Mouse (Mus musculus): ENCODE results near the gene Rassf8.

Rassf8 gene

DNA sequence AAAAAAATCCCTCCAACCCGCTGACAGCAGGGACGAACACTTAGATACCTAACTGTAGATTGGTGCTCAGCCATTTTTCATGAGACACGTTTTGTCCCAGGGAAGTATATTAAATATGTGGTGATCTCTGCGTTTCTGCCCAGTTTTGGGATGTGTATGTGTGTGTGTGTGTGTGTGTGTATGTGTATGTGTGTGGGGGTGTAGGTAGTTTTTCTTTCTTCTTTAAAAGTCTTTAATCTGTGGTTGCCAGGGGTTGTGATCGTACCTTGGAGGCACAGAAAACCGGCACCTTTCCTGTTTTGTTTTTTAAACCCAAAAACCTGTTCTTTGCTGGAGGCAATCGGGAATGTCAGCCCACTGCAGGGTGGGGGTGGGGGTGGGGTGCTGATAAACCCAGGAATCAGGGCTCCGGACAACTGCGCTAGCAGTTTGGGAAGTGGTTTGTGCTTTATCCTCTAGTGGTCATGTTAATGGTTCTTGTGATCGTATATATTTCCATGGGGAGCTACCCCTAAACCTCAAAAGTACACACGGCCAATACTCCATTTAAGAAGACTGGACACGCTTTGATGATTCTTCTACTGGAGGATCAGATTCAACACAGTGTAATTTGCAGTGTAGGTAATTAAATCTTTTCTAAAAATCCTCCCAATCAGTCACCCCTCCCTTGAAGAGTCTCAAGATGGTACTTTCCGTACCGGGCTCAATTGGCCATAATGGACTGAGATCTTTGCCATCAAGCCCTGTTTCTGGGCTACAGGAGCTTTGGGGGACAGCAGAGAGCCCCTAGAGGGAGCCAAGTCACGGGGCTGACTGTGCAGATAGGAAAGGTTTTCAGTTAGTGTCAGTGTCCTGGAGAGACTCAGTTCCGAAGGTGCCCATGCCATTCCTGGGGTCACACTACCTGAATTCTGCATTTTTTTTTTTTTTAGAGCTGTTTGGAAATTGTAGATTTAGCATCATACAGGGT lies 1.4 kb downstream of the Rassf8 start:
- peak; percentile 29 for DNase-seq

DNA sequence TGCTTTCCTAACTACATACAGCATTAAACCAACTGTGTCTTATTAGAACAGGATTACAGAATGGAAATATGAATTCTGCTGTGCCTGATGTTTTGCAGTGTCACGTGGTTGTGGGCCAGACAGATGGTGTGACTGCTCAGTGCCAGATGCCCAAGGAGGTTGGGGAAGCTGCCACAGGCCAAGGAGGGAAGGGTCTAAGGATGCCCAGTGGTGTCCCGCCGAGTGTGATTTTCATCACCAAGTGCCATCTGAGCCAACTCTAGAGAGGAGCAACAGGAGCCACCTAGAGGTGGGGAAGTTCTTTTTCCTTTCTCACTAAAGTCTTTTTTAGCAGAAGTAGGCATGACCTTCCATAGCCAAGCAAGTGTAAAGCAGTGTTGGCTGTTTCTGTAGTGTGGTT lies 3.8 kb downstream of the Rassf8 start:
- no peak for DNase-seq

DNA sequence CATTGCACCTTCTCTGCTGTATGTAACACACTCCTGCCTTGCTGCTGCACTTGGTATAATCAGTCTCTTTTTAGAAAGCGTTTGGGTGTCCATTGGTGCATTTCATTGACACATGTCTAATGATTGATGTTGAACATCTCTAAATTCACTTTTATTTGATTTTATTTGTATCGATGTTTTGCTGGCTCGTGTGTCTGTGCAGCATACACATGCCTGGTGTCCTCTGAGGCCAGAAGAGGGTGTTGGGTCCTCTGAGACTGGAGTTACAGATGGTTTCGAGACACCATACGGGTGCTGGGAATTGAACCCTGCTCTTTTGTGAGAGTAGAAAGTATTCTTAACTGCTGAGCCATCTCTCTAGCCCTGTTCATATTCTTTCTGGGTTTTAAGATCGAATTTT lies 6.7 kb downstream of the Rassf8 start:
- DNase-seq, result no peak

DNA sequence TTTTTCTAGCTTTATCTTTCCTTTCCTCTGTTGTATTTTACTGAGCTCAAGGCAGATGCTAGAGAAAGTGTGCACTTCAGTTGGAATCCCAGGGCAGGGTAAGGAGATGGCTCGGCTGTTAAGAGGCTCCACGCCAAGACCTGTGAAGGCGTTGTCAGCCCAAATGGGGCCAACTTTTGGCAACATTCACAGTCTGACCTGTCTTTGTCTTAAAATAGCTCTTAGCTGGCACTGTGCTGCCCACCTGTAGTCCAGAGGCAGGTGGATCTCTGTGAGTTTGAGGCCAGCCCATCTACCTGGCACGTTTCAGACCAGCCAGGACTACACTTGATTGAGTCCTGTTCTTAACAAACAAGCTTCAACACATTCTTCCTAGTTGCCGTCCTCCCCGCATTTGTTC lies 7.9 kb downstream of the Rassf8 start:
- DNase-seq, result no peak

DNA sequence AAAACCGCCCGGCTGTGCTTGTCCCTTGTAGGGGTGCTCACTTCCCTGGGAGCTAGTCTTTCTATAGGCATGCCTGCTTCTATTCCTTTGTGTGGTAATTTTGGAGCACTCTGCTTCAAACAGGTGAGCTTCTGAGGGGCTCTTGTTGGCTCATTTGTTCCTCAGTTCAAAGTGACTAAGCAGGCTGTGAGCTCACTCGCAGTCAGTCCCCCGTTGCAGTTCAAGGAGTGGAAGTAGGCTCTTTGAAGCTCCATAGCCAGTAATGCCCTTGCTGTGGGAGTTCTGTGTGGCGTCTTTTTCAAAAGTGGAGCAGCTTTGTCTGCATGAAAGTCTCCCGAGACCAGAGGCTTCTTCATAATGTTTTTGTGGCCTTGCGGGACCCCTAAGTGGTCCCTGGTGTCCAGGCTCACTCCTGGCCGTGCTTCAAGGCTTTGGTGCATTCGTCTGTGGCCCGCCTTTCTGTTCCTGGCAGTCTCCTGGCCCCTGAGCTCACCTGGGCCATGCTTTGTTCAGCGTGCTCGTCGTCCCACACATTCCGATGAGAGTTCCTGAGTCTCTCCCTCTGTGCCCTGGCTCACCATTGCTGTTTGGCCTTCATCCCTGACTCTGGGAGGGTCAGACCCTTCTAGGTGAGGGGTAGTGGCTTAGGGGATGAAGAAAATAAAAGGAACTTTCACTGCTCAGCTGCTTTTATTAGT lies 9.5 kb downstream of the Rassf8 start:
- DNase-seq, result no peak

DNA sequence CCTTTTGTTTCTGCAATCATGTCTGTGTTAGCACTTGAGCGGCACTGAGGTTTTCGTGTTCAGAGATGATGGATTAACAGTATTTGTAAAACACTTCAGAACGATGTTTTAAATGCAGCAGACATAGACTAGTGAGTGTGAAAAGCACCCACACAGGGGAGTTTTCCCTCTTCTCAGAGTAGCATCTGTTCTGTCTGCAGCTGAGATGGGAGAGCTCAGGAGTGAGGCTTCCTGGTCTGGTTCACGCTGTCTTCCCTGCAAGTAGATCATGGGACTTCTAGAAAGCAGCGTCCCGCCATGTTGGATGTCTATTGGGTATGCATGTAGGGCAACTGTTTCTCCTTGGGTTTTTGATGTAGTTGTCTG lies 10.1 kb downstream of the Rassf8 start:
- DNase-seq, result no peak

DNA sequence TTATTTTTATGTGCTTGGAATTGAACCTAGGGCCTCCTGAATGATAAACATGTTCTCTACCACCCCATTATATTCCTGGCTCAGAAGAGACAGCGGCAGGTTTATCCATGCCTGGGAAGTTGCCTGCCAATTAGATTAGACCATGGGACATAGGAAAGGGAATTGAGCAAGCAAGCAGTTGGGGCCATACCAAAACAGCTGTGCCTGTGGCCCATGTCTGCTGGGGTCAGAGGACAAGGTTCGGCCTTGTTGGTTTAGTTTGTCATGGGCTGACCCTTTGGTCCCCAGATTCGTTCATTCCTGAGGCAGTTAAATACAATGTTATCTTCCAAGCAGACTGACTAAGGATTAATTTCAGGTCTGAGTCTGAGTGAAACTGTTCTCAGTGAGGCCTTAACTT lies 10.8 kb downstream of the Rassf8 start:
- peak; percentile 48 for DNase-seq

DNA sequence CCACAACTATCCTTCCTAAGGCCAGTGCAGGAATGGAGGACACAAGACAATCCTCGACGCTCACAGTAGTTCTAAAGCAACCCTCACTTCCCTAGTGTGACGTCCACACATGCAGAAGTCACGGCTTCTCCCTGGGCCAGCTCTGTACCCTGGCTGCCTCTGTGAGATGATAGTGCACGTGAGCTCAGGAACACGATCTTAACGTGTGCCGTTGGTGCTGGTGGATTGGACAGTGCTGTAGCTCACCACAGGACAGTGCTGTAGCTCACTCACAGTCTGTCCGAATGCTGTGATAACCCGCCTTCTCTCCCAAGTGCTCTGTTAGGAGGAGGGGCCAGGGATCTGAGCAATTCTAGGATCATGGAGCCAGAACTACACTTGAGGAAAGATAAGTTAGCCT lies 12.1 kb downstream of the Rassf8 start:
- no peak for DNase-seq

DNA sequence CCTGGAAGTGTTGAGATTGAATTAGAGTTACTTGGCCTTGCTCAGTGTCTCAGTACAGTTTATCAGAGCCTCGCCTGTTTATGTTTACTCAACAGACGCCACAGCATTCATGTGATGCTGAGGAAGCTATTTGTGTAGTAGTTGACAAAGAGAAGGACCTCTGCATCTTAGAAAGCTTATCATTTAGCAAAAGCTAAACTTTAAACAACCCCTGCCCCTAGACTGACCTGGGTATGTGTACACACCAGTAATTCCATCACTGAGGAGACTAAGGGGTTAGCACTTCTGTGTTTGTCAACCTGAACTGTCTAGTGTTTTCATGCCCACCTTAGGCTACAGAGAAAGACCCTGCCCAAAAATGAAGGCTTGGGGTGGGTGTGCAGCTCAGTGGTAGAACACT lies 12.9 kb downstream of the Rassf8 start:
- no peak for DNase-seq

DNA sequence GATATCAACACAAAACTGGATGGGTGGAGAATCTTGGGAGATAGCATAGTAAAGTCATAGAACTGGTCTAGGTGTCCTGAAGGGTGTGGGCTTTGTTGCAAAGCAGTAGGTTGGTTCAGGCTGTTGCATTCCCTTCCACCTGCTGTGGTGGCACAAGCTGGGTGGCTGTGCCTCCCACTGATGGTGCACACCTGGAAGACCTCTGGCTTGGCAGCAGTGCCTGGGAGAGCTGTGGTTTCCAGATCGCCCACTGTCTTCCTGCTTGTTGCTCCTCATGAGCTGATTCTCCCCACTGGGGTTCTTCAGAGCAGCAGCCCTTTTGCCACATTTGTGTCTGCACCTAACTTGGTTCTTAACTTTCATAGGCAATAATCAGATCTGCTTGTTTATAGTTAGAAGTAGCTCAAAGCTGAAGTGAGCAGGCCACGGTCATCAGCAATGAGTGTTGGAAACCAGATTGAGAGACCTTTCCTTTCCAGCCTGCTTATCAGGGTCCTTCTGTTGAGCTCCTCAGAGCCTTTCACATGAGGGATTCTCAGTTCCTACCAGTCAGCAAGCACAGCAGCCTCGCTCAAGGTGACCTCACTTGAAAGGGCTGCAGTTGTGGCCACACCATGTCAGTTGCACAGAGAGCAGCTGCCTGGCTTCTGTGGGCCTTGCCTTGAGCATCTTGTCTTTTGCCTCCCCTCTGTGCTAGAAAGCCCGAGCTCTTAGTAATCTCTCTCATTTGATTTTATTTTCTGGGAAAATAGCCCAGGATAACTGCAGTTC lies 13.9 kb downstream of the Rassf8 start:
- no peak for DNase-seq

DNA sequence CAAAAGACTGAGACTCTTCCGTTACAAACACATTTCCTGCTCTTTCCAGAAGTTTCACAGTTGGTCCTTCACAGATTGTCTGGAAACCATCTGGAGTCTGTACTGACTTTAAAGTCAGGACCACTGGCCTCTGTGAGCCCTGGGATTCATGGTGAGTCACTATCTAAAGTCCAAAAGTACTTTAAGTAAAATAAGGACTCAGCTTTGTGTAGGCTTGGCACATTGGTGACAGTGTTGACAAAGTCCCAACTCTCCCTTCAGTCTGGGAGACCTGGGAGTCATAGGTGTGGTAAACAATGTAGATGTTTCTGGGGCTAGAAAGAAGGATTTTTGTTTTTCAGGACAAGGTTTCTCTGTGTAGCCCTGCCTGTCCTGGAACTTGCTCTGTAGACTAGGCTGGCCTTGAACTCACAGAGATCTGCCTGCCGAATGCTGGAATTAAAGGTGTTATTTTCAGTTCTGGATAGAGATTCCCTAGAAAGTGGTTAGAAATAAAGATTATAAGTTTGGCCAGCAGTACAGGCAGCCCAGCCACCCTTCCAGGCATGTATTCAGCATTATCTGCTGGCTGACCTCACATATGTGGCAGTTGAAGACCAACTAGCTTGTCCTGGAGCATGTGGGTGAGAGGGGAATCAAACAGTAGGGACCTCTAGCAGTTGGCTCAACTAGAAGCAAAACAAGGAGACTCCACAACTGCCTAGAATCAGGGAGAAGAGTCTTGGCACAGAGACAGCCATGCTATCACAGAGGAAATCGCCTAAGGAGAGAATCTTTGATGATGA lies 14.8 kb downstream of the Rassf8 start:
- DNase-seq, result no peak

DNA sequence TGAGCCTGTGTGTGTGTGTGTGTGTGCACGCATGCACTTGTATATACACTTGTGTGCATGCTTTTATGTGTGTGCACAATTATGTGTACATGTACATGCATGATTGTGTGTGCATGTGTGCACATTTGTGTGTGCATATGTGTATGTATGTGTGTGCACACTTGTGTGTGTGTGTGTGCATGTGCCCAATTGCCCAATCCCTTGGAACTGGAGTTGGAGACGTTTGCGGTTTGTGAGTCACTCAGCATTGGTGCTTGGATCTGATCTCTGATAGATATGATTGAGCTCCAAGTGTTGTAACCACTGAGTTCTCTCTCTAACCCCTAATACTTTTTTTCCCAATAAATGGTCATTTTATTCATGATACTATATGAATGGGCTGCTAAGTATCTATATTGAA lies 15.5 kb downstream of the Rassf8 start:
- no peak for DNase-seq

DNA sequence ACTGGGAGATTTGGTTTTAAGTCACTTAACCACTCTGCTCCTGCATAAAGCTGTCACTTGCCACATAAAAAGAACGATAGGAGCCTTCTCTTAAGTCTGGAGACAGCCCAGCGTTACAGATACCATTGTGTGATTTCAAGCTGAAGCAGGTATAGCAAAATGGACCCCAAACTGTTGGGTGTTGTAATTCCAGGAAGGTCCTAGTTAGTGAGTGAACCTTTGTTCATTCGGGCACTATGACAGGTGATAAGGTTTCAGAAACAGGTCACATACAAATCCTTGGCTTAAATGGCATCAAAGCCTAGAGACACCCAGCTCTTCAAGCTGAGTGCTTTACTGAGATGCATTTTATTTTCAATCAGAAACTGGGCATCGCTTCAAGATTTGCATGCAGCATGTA lies 16.5 kb downstream of the Rassf8 start:
- no peak for DNase-seq

DNA sequence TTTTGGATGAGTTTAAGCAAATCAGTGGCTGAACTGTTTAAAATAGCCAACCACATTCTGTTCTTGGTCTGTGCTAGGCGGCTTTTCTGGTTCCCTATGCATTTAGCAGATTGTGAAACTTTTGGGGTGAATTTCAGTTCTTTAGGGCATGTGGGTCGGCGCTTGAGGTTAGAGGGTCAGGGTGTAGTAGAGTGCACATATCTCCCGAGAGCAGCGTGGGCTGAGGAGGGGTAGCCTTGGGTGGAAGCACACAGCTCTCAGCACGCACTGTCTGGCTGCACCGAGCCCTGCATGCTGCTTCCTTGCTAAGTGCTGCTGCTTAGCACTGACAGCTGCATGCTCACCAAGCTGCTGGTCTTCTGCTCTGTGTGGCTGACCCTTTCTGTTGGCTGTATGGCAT lies 18.5 kb downstream of the Rassf8 start:
- DNase-seq, result no peak

DNA sequence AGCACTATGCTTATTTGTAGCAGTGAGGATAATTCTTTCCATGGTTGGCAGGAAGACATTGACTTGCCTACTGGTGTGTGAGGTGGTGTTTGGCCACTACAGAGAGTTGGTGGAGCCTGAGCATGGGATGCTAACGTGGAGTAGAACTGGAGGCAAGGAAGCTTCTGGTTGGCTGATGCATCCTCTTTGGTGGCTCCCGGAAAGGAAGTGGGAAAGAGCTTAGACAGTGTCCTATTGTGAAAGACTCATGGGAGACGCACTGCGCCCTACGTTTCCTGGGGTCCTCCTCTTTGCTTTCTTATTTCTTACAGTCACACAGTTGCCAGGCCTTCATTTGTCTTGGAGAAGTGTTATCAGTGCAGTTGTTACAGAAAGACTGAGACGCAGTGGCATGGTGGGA lies 20.4 kb downstream of the Rassf8 start:
- no peak for DNase-seq

DNA sequence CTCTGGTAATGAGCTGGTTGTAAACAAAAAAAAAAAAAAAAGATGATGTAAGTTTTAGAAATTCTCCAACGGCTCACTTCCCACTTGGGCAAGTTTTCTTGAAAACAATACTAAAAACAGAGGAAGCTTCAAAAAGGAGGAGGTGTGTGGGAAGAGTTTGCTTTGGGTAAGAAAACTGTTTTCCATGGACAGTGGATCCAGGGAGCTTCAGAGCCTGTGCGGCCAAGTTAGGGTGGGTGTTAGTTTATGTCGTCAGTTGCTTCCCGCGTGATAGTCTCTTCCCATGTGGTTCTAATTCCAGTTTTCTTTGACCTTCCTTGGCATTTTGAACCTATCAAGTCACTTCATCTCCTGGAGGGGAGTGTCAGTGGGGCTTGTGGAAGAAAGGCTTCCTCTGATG lies 21.1 kb downstream of the Rassf8 start:
- no peak for DNase-seq

DNA sequence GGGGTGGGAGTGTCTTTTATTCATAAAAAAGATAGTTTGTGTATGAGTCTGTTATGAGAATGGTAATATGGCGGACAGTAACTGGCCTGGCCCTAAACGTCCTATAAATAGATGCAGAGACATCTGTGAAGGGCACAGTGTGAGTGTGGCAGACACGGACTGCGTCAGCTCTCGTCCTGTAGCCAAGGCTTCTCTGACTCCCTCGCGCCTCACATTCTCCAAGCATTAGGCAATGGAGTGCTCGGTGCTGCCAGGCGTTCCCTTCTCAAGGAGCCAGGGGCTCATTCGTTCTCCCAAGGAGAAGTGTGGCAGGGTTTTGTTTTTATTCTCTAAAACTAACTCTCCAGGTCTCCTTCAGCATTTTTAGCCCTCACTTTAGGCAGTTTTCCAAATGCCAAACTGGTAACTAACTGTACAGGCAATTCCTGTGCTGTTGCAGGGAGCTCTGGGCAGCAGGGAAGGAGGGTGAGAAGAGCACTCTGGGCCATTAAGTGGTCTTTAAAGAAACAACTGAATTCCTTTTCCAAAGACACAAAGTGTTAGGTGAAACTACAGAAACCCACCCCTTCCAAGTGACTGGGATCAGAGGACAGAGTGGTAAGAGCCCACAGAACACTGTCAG lies 22.2 kb downstream of the Rassf8 start:
- DNase-seq, result peak; percentile 37

DNA sequence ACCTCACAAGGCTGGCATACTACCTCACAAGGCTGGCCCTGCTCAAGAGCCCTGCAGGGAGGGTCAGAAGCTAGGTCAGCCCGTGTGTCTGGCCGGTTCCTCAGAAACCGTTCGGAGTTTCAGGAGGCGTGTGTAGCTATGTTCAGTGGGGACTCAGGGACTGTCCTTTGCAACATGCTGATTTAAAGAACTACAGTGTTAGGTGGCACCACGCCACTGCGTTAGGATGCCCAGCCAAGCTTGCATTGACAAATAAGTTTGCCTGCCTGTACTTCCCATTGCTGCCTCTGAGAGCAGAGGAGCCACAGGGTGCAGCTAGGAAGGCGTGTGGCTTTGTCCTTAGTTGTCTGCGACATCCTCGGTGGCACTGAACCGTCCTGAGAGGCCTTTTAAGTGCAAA lies 23.3 kb downstream of the Rassf8 start:
- DNase-seq, result no peak

DNA sequence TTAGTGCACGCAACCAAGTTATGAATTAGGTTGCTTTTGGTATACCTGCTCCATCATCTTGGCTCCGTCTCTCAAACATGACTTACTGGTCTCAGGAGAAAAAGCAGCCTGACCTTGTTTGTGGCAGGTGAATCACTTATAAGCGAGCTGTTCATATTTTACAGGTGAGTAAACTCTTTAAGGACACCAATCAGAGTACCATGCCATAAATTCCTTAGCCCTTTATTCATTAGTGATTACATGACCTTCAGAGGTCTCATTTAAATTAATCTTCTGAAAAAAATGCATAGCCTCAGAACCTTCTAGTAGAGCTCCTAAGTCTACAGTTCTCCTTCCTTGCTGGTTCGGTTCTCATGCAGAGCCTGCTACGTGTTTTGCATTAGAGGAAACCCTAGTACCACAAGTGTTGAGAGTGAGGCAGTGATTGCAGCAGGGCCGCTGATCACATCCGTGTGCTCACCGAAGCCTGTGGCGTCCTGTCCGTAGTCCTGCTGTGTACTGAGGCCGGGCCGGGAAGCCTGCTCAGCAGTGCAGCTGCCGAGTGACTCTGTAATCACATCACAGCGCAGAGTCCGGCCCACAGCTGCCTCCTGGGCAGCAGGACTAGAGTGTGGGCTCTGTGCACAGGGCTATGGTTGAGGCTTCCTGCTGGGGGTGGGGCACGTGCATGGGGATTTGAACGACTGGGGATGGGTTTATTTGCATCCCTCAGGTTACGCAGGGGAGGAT lies 23.9 kb downstream of the Rassf8 start:
- DNase-seq, result no peak

DNA sequence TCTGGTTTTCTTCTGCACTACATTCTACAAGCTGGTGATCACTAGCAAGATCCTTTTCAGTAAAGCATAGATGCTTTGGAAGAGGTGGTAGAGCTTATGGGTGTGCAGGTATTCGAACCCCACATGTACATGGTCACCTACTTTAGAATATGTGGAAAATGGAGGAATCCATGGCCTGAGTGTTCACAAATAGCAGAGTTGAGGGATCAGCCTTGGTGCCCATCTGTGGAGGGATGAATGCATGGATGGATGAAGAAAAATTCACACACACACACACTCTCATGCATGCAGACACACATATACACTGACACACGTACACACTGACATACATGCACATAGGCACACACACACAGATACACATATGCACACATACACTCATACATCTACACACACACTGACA lies 27.9 kb downstream of the Rassf8 start:
- DNase-seq, result no peak

DNA sequence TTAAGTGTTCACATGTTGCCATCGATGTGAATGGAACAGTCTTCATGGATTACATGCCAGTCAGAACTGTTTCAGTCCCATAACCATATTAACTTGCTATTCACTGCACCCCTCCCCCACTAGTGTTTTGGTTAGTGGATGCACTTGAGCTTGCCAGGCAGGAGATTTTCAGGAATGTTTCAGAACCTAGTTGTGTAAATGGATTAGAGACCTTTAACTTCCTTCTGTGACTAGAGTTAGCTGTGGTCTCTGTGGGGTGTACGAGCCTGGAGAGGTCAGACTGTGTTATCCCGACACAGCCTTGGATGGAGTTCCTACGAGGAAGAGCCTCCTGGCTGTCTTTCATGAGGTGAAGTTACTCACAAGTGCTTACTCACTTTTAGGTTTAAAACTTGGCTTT lies 29.7 kb downstream of the Rassf8 start:
- DNase-seq, result no peak

DNA sequence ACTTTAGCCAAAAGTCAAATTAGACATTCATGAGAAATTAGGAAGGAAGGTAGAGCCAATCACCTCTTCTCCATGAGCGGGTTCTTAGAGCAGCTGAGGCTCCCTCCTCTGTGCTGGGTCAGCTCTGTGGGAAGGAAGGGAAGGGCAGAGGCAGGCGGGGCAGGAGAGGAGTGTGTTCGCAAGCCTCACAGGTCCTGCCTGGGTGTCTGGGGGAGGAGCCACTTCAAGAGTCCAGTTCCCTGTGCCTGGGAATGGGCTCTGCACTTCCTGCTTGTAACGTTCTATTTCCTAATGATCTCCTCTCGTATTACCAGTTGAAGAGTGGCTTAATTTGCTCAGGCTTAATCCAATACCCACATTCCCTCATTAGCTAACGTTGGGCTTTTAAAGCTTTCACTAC lies 32.8 kb downstream of the Rassf8 start:
- DNase-seq, result peak; percentile 47
